Mouse (Mus musculus) liver, adult 2 months (tissue): ENCODE data around the gene Mkrn2os.
"Not testable (repeated sequence)": the region's sequence is repeated elsewhere in the genome, so short reads cannot be mapped to it uniquely, and the experiment has no call there.

Experiments used
- CTCF ChIP-seq: fragments of 200-500 bp; IDR thresholded peaks from 2 replicates; pipeline ENCODE4 v1.5.1; 2011; ENCODE audit warnings: low read depth, low read length, control low read depth
- POLR2A ChIP-seq: fragments of 200-500 bp; IDR thresholded peaks from 2 replicates; pipeline ENCODE4 v1.6.1; 2011; ENCODE audit warnings: low read length, control low read depth; ENCODE audit not compliant: insufficient read depth; ENCODE audit errors: extremely low read depth

GRCm38 (mm10) chr6:115638188-115638587 lies 45.8 kb upstream of the Mkrn2os start:
- not testable (repeated sequence) for TF ChIP-seq CTCF, POLR2A
